Mouse (Mus musculus): ENCODE data around the gene Nfib.

GRCm38 (mm10) chr4:82606351-82606750 is 99.2 kb downstream of the Nfib start:
- no peak for TF ChIP-seq POLR2A (IDR thresholded peaks at IDR 0.05; ENCODE audit: borderline replicate concordance, insufficient read depth, low read length)
- TF ChIP-seq CTCF (IDR thresholded peaks at IDR 0.05; ENCODE audit: borderline replicate concordance, insufficient read depth, low read depth, low read length): no peak
